Comparison of ENCODE assay signal across 7 mouse cellular contexts in genomic region chr14:27508644-27509301, GRCm38 (mm10). TPM values are rescaled to one million over a fixed set of nuclear protein-coding genes. Genes with fewer than 3 reads are reported as not detected.
DNase-seq lines count a peak whose midpoint lies in the region; ATAC-seq and TF ChIP-seq lines count a peak whose summit lies in the region.

No protein-coding gene starts in this region.

- H3K9ac ChIP-seq in lung, postnatal 0 days (replicated peaks; ENCODE audit: low read depth) = peak overlapping the region; percentile 45
- peak overlapping the region; percentile 67 for H3K9ac ChIP-seq in embryonic facial prominence, embryonic 12.5 days
- peak overlapping the region; percentile 86 for H3K9ac ChIP-seq in hindbrain, embryonic 14.5 days
- peak overlapping the region; percentile 75 for H3K9ac ChIP-seq in midbrain, embryonic 14.5 days (replicated peaks; ENCODE audit: low read length)

- peak overlapping the region; percentile 15; the same call in 1 of the 2 replicates for H3K27ac ChIP-seq in lung, postnatal 0 days (ENCODE audit: low read length)
- peak overlapping the region; percentile 0; the same call in 1 of the 2 replicates for H3K27ac ChIP-seq in embryonic facial prominence, embryonic 12.5 days
- peak overlapping the region; percentile 81; the same call in 1 of the 2 replicates for H3K27ac ChIP-seq in hindbrain, embryonic 14.5 days
- H3K27ac ChIP-seq in midbrain, embryonic 14.5 days (replicated peaks; ENCODE audit: low read depth, low read length) = peak overlapping the region; percentile 73

- H3K4me3 ChIP-seq in lung, postnatal 0 days (ENCODE audit: low read depth, low read length) = peak overlapping the region; percentile 85
- H3K4me3 ChIP-seq in embryonic facial prominence, embryonic 12.5 days = peak overlapping the region; percentile 66
- H3K4me3 ChIP-seq in hindbrain, embryonic 14.5 days (replicated peaks; ENCODE audit: low read length) = peak overlapping the region; percentile 91
- H3K4me3 ChIP-seq in midbrain, embryonic 14.5 days (replicated peaks; ENCODE audit: low read depth, low read length) = peak overlapping the region; percentile 77

- no peaks in the 10 kb centered on the region for H3K27me3 ChIP-seq in lung, postnatal 0 days (replicated peaks; ENCODE audit: insufficient read depth, low read length)
- H3K27me3 ChIP-seq in embryonic facial prominence, embryonic 12.5 days = no peaks in the 10 kb centered on the region
- H3K27me3 ChIP-seq in hindbrain, embryonic 14.5 days (ENCODE audit: control insufficient read depth, insufficient read depth, low read length) = no peaks in the 10 kb centered on the region
- H3K27me3 ChIP-seq in midbrain, embryonic 14.5 days (ENCODE audit: control insufficient read depth, insufficient read depth, low read length) = no peaks in the 10 kb centered on the region

- TF ChIP-seq EP300 in lung, postnatal 0 days (IDR thresholded peaks at IDR 0.05) = no peak

- peaks cover 5% of the 10 kb centered on the region; the same call in 1 of the 2 replicates for H3K4me1 ChIP-seq in lung, postnatal 0 days (ENCODE audit: insufficient read depth, low read depth, low read length)
- peaks cover 8% of the 10 kb centered on the region; the same call in 1 of the 2 replicates for H3K4me1 ChIP-seq in embryonic facial prominence, embryonic 12.5 days
- peaks cover 3% of the 10 kb centered on the region; the same call in 1 of the 2 replicates for H3K4me1 ChIP-seq in hindbrain, embryonic 14.5 days (replicated peaks; ENCODE audit: control insufficient read depth, insufficient read depth, low read length)
- peaks cover 11% of the 10 kb centered on the region; the same call in 1 of the 2 replicates for H3K4me1 ChIP-seq in midbrain, embryonic 14.5 days (ENCODE audit: control insufficient read depth, insufficient read depth, low read length)

- no peaks in the 10 kb centered on the region for H3K36me3 ChIP-seq in lung, postnatal 0 days (ENCODE audit: insufficient read depth, low read length)
- H3K36me3 ChIP-seq in embryonic facial prominence, embryonic 12.5 days = peaks cover 7% of the 10 kb centered on the region; the same call in 1 of the 2 replicates
- peaks cover 8% of the 10 kb centered on the region for H3K36me3 ChIP-seq in hindbrain, embryonic 14.5 days (replicated peaks; ENCODE audit: control insufficient read depth, insufficient read depth)
- H3K36me3 ChIP-seq in midbrain, embryonic 14.5 days (ENCODE audit: control insufficient read depth, insufficient read depth, low read length) = no peaks in the 10 kb centered on the region

- TF ChIP-seq CTCF in lung, postnatal 0 days (IDR thresholded peaks at IDR 0.05) = no peak

- WGBS in lung, postnatal 0 days = 18% methylated on average over 15 of the region's 15 CpGs
- WGBS in embryonic facial prominence, embryonic 12.5 days = 31% methylated on average over 15 of the region's 15 CpGs
- 34% methylated on average over 15 of the region's 15 CpGs for WGBS in hindbrain, embryonic 14.5 days
- WGBS in midbrain, embryonic 14.5 days = 34% methylated on average over 15 of the region's 15 CpGs

- DNase-seq in lung, postnatal 0 days (ENCODE audit: low spot score) = no peak
- no peak for DNase-seq in lung, postnatal 14 days
- DNase-seq in hindbrain, embryonic 14.5 days (ENCODE audit: low spot score) = no peak
- no peak for DNase-seq in midbrain, embryonic 14.5 days
- DNase-seq in spleen, postnatal 14 days (ENCODE audit: low spot score in 2 of 2) = no peak
- DNase-seq in urinary bladder, adult 18-20 months (ENCODE audit: low spot score in 2 of 2) = no peak

- H3K9me3 ChIP-seq in lung, postnatal 0 days (ENCODE audit: low read length) = no peaks in the 10 kb centered on the region
- H3K9me3 ChIP-seq in embryonic facial prominence, embryonic 12.5 days = no peaks in the 10 kb centered on the region
- H3K9me3 ChIP-seq in hindbrain, embryonic 14.5 days (ENCODE audit: control insufficient read depth, low read length) = no peaks in the 10 kb centered on the region
- no peaks in the 10 kb centered on the region for H3K9me3 ChIP-seq in midbrain, embryonic 14.5 days (ENCODE audit: control insufficient read depth, low read length)

- peak overlapping the region; percentile 72 for H3K4me2 ChIP-seq in lung, postnatal 0 days (replicated peaks; ENCODE audit: low read depth, low read length)
- peak overlapping the region; percentile 73 for H3K4me2 ChIP-seq in embryonic facial prominence, embryonic 12.5 days (replicated peaks)
- H3K4me2 ChIP-seq in hindbrain, embryonic 14.5 days (replicated peaks) = peak overlapping the region; percentile 58
- peak overlapping the region; percentile 79 for H3K4me2 ChIP-seq in midbrain, embryonic 14.5 days (ENCODE audit: low read length)

- ATAC-seq in lung, postnatal 0 days = peak; percentile 60
- peak; percentile 54 for ATAC-seq in embryonic facial prominence, embryonic 12.5 days (ENCODE audit: insufficient number of reproducible peaks, insufficient read depth, low FRiP score, low TSS enrichment)
- ATAC-seq in hindbrain, embryonic 14.5 days (ENCODE audit: low FRiP score) = peak; percentile 79
- peak; percentile 60; the same call in 1 of the 2 replicates for ATAC-seq in midbrain, embryonic 14.5 days (ENCODE audit: low FRiP score, low TSS enrichment)

RNA-seq across cellular contexts. Expression of gene Ccdc66, which starts 0.5 kb away (rescaled TPM):
- 4.9 and 5.1 TPM in 2 replicates for polyA plus RNA-seq in lung, postnatal 0 days (2015; fragmentation: Nextera tagmentation; extraction: Ambion mirVana)
- polyA plus RNA-seq in embryonic facial prominence, embryonic 12.5 days (2016; fragmentation: Nextera tagmentation; extraction: Ambion mirVana) = 16.6 and 18.4 TPM in 2 replicates
- polyA plus RNA-seq in hindbrain, embryonic 14.5 days (2014; fragmentation: Nextera tagmentation; extraction: Ambion mirVana) = 8.2 and 9.0 TPM in 2 replicates
- 9.5 and 9.9 TPM in 2 replicates for polyA plus RNA-seq in midbrain, embryonic 14.5 days (2014; fragmentation: Nextera tagmentation; extraction: Ambion mirVana)

Comparison
In these comparisons a context has a peak if more than half of its experiments do, and no peak if none do; other contexts are left out.
1. H3K27ac ChIP-seq: peak in every context shown above with its lines; median percentile 81 in hindbrain, embryonic 14.5 days; 73 in midbrain, embryonic 14.5 days; 15 in lung, postnatal 0 days; 0 in embryonic facial prominence, embryonic 12.5 days.